Mouse (Mus musculus): ENCODE results near the gene Tubgcp2. TPM values are rescaled to one million over a fixed set of nuclear protein-coding genes. Genes with fewer than 3 reads are reported as not detected.

The Tubgcp2 gene
- polyA plus RNA-seq, 1 experiment from 2014 or later, result 28.8 TPM

GRCm38 (mm10) chr7:140061832-140062130 lies 25.3 kb upstream of the Tubgcp2 start:
- peak overlapping the region; percentile 47; the same call in 1 of the 2 replicates for H3K4me2 ChIP-seq
- H3K36me3 ChIP-seq, result no peaks in the 10 kb centered on the region
- no peak overlapping the region for H3K9ac ChIP-seq
- 3% methylated on average over 6 of the region's 6 CpGs for WGBS (ENCODE audit: insufficient replicate concordance)
- H3K4me1 ChIP-seq (replicated peaks), result peaks cover 7% of the 10 kb centered on the region
- DNase-seq (no peak), ATAC-seq (ENCODE audit: low read depth) (no peak)
- peaks cover 92% of the 10 kb centered on the region for H3K27me3 ChIP-seq
- no peak overlapping the region for H3K27ac ChIP-seq
- no peak overlapping the region for H3K4me3 ChIP-seq (replicated peaks)
- H3K9me3 ChIP-seq (replicated peaks), result no peaks in the 10 kb centered on the region

DNA sequence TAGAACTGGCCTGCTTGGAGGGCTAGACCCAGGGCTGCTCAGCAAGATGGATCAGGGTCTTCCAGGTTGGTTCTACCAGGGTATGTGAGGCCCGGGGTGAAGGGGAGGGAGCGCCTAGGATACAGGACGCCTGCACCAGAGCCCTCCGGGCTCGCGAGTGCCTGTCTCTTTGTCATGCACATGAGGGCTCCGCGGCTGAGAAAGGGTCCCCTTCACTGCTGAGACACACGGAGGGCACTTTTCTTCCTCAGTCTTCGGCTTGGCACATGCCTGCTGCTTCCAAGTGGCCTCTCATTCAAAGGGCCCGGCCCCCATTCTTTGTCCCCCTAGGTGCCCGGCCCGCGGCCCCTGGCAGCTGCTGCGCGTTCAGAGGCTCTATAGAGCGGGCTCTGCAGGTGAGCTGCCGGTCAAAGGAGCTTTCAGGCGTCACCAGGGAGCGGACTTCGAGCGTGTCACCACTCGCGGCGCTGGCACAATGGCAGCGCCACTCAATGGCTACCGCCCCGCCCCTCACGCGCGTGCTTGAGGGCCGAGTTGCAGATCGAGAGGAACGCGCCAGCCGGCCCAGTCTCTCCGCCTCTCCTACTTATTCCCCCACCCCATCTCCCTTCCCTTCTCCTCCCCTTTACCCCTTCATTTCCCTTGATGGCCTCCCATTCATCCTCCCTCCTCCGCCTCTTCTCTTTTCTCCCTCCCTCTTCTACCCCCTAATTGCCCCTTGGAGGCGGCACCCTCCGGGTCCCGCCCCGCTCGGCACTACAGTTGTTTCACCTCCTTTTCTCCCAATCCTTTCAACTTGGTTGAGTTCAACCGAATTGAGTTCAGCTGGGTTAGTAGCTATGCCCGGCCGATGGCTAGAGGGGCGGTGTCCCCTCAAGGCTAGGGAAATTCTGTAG lies 24.7 kb upstream of the Tubgcp2 start:
- peaks cover 97% of the 10 kb centered on the region for H3K27me3 ChIP-seq
- H3K27ac ChIP-seq, result no peak overlapping the region
- DNase-seq, result no peak

DNA sequence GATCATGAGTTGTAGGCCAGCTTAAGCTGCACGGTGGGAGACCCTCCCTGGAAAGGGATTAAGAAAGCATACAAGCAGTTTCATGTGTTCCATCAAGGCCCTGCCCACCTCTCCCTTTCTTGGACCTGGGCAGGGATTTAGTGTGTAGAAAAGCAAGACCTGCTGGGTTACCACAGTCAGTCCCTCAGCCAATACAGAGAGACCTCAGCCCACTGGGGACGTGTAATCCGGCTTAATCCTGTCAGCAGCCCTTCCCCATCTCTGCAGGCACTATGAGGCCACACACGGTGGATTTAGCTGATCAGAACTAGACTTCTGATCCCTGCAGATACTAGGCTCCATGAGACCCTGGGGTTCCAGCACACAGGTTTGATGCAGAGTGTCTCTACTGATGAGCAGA lies 23.1 kb upstream of the Tubgcp2 start:
- no peaks in the 10 kb centered on the region for H3K9me3 ChIP-seq (replicated peaks)
- no peak overlapping the region for H3K4me2 ChIP-seq
- no peaks in the 10 kb centered on the region for H3K36me3 ChIP-seq
- DNase-seq (no peak), ATAC-seq (ENCODE audit: low read depth) (no peak)
- H3K27ac ChIP-seq, result no peak overlapping the region
- WGBS (ENCODE audit: insufficient replicate concordance), result 24% methylated on average over 4 of the region's 4 CpGs
- no peak overlapping the region for H3K4me3 ChIP-seq (replicated peaks)
- no peak overlapping the region for H3K9ac ChIP-seq
- peaks cover 98% of the 10 kb centered on the region for H3K27me3 ChIP-seq
- H3K4me1 ChIP-seq (replicated peaks), result peaks cover 7% of the 10 kb centered on the region

More for the DNA sequence above, 24.7 kb upstream of the Tubgcp2 start:
- Histone ChIP-seq H3K9me3 (replicated peaks) (no peaks in the 10 kb centered on the region), H3K4me1 (replicated peaks) (peaks cover 7% of the 10 kb centered on the region), H3K4me2 (peak overlapping the region; percentile 47), H3K36me3 (no peaks in the 10 kb centered on the region), H3K4me3 (replicated peaks) (peak overlapping the region; percentile 26), H3K9ac (no peak overlapping the region)
- WGBS (ENCODE audit: insufficient replicate concordance), result 2% methylated on average over 47 of the region's 47 CpGs
- ATAC-seq (ENCODE audit: low read depth), result no peak

GRCm38 (mm10) chr7:140058528-140058927 lies 22.1 kb upstream of the Tubgcp2 start:
- 0 out of 2 replicates have a peak overlapping the region, but pooled peaks have one; percentile 32 for H3K4me3 ChIP-seq (replicated peaks)
- DNase-seq (no peak), ATAC-seq (ENCODE audit: low read depth) (no peak)
- no peak overlapping the region for H3K27ac ChIP-seq
- H3K4me2 ChIP-seq, result peak overlapping the region; percentile 45
- no peaks in the 10 kb centered on the region for H3K9me3 ChIP-seq (replicated peaks)
- H3K27me3 ChIP-seq, result peaks cover 98% of the 10 kb centered on the region
- H3K9ac ChIP-seq, result no peak overlapping the region
- no peaks in the 10 kb centered on the region for H3K36me3 ChIP-seq
- H3K4me1 ChIP-seq (replicated peaks), result peaks cover 7% of the 10 kb centered on the region
- WGBS (ENCODE audit: insufficient replicate concordance), result 26% methylated on average over 7 of the region's 7 CpGs

DNA sequence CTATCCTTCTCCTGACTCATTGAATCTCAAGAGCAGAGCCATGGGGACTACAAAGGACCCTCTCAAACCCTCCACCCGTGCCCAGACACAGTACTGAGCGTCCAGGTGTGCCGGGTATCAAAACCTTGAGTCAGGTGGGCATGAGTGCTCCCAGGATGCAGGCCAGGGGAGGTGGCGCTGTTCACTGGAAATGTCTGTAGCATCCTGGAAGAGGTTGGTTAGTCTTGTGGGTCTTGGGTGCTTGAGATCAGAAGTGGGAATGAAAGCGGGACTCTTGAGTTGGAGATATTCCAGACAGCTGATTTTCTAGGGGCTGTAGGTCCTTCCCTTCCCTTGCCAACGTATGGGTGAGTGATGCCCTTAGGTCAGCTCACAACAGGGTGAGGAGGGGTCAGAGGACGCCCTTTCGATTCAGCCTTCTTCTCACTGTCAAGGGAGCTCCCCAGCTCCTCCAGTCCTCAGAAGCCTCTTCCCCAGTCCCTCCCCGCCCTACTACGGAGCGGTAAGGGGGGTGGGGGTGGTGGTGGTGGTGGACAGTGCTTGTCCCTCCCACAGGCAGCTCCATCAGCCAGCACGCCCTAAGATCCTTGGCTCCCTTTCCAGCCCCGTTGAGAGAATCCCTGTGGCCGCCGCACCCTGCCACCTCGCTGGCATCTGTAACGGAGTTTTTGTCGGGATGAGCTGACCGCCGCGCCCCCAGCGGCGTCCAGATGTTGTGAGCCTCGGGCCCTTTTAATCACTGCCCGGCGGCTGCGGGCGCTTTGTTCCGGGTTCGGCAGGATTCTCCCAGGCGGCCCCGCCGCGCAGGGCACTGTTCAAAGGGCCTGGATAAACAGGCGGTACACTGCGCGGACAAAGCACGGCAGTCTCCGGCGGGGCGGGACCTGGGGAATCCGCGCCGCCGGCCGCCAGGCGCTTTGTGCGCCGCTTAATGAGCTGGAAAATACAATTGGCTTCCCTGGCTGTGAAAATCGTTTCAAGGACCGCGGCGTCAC lies 21.2 kb upstream of the Tubgcp2 start:
- no peak overlapping the region for H3K9ac ChIP-seq
- no peaks in the 10 kb centered on the region for H3K36me3 ChIP-seq
- H3K27me3 ChIP-seq, result peaks cover 99% of the 10 kb centered on the region
- peak overlapping the region; percentile 32 for H3K4me3 ChIP-seq (replicated peaks)
- H3K4me2 ChIP-seq, result peak overlapping the region; percentile 45
- WGBS (ENCODE audit: insufficient replicate concordance), result 4% methylated on average over 53 of the region's 53 CpGs
- no peak overlapping the region for H3K27ac ChIP-seq
- H3K4me1 ChIP-seq (replicated peaks), result peaks cover 7% of the 10 kb centered on the region
- no peaks in the 10 kb centered on the region for H3K9me3 ChIP-seq (replicated peaks)
- ATAC-seq (ENCODE audit: low read depth) (no peak), DNase-seq (no peak)

DNA sequence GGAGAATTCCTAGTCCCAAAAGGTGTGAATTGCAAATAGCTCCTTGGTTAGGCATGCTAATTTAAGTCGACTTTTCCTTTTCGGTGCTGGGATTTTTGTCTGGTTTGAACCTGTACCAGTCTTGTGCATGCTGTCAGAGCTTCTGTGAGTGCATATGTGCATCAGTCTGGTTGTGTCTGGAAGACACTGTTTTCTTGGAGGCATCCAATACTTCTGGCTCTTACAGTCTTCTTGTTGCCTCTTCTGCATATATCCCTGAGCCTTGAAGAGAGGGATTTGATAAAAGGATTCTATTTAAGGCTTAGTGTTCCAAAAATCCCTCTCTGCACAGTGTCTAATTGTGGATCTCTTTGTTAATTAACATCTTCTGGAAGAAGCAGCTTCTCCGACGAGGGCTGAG lies 17.7 kb upstream of the Tubgcp2 start:
- no peak for ATAC-seq (ENCODE audit: low read depth)
- H3K27ac ChIP-seq, result no peak overlapping the region
- H3K9ac ChIP-seq, result no peak overlapping the region
- H3K36me3 ChIP-seq, result no peaks in the 10 kb centered on the region
- WGBS (ENCODE audit: insufficient replicate concordance), result 63% methylated on average over 4 of the region's 4 CpGs
- no peaks in the 10 kb centered on the region for H3K9me3 ChIP-seq (replicated peaks)
- H3K4me1 ChIP-seq (replicated peaks), result peaks cover 2% of the 10 kb centered on the region
- peaks cover 99% of the 10 kb centered on the region for H3K27me3 ChIP-seq
- H3K4me2 ChIP-seq, result no peak overlapping the region
- no peak overlapping the region for H3K4me3 ChIP-seq (replicated peaks)
- DNase-seq, result no peak

- Histone ChIP-seq H3K4me3 (replicated peaks) (peak overlapping the region; percentile 45), H3K27me3 (peaks cover 99% of the 10 kb centered on the region), H3K9ac (no peak overlapping the region), H3K4me2 (peak overlapping the region; percentile 62), H3K27ac (no peak overlapping the region), H3K9me3 (replicated peaks) (no peaks in the 10 kb centered on the region), H3K4me1 (replicated peaks) (peaks cover 14% of the 10 kb centered on the region), H3K36me3 (no peaks in the 10 kb centered on the region)
- ATAC-seq (ENCODE audit: low read depth), result no peak
- WGBS (ENCODE audit: insufficient replicate concordance), result 3% methylated on average over 34 of the region's 34 CpGs
- no peak for DNase-seq
Measured at GRCm38 (mm10) chr7:140049115-140049689, 12.7 kb upstream of the Tubgcp2 start.

DNA sequence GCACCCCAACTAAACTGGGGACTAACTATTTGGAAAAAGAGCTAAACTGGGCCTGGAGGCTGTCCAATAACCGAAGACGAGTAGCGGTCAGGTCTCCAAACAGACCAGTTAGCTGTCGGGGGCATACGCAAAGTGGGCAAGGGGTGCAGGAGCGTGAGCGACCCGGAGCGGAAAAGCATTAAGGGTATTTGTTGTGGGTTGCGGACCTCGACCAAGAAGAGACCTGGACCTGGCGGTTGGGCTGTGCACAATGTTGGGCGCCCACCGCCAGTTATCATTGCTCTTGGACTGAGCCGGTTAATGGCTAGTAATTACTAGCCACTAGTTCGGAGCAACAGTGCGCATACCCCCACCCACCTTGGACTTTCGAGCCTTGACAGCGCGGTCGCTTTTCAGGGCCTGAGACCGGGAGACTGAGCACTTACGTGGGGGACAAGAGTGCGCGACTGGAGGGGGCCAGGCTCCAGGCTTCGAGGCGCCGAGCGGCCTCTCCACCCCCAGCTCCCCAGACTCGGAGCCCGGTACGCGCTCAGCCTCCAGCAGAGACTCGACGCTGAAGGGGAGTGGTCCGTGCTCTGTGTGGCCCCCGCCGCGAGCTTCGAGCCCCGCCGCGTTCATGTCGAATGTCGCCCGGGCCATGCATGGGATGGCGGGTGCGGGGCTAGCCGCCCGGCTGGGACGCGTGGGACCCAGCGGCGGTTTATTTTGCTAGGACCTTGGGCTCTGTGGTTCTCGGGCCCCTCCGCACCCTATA lies 12.1 kb upstream of the Tubgcp2 start, which contains the start of gene Msx3:
TSS of gene Msx3 (minus strand) at position 729 of the 754 bp plus-strand sequence.
- ATAC-seq (ENCODE audit: low read depth) (peak; percentile 15; the same call in 1 of the 2 replicates), DNase-seq (no peak)
- Histone ChIP-seq H3K9ac (no peak within 1 kb of the TSS), H3K27me3 (peaks cover 96% of the 10 kb centered on the region), H3K4me2 (peak within 1 kb of the TSS; percentile 62), H3K4me3 (replicated peaks) (peak within 1 kb of the TSS; percentile 45), H3K27ac (no peak within 1 kb of the TSS), H3K36me3 (no peaks in the 10 kb centered on the region), H3K4me1 (replicated peaks) (peaks cover 14% of the 10 kb centered on the region), H3K9me3 (replicated peaks) (no peaks in the 10 kb centered on the region)
- WGBS (ENCODE audit: insufficient replicate concordance), result 2% methylated on average over 56 of the region's 56 CpGs

DNA sequence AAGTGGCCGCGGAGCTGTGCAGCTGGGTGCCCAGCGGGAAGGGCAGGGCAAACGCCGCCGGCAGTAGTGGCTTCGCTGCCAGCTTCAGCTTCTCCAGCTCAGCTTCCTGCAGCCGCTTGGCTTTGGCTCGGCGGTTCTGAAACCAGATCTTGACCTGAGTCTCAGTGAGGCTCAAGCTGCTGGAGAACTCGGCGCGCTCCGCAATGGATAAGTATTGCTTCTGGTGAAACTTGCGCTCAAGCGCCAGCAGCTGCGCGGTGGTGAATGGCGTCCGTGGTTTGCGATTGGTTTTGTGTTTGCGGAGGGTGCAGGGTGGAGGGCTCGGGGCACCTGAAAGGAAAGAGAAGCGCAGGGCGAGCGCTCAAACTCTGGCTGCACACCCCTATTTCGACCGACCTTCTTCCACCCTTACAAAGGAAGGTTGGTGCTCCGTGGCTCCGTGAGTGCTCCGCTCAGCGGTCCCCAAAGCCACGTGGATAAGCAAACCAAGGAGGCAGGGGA lies 11.4 kb upstream of the Tubgcp2 start:
- 2% methylated on average over 33 of the region's 33 CpGs for WGBS (ENCODE audit: insufficient replicate concordance)
- H3K9ac ChIP-seq, result no peak overlapping the region
- DNase-seq (no peak), ATAC-seq (ENCODE audit: low read depth) (no peak)
- peaks cover 16% of the 10 kb centered on the region for H3K4me1 ChIP-seq (replicated peaks)
- H3K27me3 ChIP-seq, result peaks cover 90% of the 10 kb centered on the region
- no peaks in the 10 kb centered on the region for H3K36me3 ChIP-seq
- H3K27ac ChIP-seq, result no peak overlapping the region
- H3K4me3 ChIP-seq (replicated peaks), result peak overlapping the region; percentile 7
- peak overlapping the region; percentile 62 for H3K4me2 ChIP-seq
- H3K9me3 ChIP-seq (replicated peaks), result no peaks in the 10 kb centered on the region

DNA sequence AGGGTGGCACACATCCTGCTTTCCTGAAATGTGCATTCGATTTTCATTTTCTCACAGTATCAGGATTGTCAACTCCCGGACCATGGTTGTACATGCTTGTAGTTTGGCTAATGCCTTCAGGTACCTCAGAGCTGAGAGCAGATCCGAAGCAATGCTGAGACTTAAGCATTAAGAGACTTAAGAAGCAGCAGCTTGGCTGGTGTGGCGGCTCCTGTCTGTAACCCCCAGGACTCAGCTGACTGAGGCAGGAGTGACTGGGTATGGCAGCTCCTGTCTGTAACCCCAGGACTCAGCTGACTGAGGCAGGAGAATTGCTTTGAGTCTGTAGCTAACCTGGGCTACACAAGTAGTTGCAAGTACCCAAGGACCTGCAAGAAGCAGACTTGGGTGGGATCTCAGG lies 9.1 kb upstream of the Tubgcp2 start:
- no peak overlapping the region for H3K4me3 ChIP-seq (replicated peaks)
- H3K36me3 ChIP-seq, result peaks cover 7% of the 10 kb centered on the region
- H3K4me1 ChIP-seq (replicated peaks), result peaks cover 22% of the 10 kb centered on the region
- no peak overlapping the region for H3K4me2 ChIP-seq
- H3K27me3 ChIP-seq, result peaks cover 67% of the 10 kb centered on the region
- no peak overlapping the region for H3K27ac ChIP-seq
- 54% methylated on average over 4 of the region's 4 CpGs for whole genome bisulfite sequencing (ENCODE audit: insufficient replicate concordance)
- ATAC-seq (ENCODE audit: low read depth), result no peak
- no peak for DNase-seq
- no peak overlapping the region for H3K9ac ChIP-seq
- H3K9me3 ChIP-seq (replicated peaks), result no peaks in the 10 kb centered on the region
